Mouse (Mus musculus) forebrain, embryonic 11.5 days (tissue): ENCODE results near the gene Mthfd1l. TPM values are rescaled to one million over a fixed set of nuclear protein-coding genes. Genes with fewer than 3 reads are reported as not detected.

Source experiments
- ATAC-seq: fragments of 200-750 bp; cut with Nextera tagmentation; replicated peaks from 2 replicates; pipeline ENCODE4 v1.8.0; 2017; ENCODE audit warnings: moderate TSS enrichment; ENCODE audit not compliant: low FRiP score
- DNase-seq: peaks from one replicate; pipeline ENCODE4 v3.0.0-alpha.2; 2017; ENCODE audit warnings: low spot score
- H3K27ac ChIP-seq: fragments of 300-500 bp; sonication (generic); 2 replicates; pipeline ENCODE4 v1.5.1; 2014; ENCODE audit warnings: low read depth, low read length
- H3K27me3 ChIP-seq: fragments of 300-500 bp; sonication (generic); 2 replicates; pipeline ENCODE4 v1.6.1; 2014; ENCODE audit warnings: mild to moderate bottlenecking, low read length, mixed read lengths; ENCODE audit not compliant: control insufficient read depth, insufficient read depth
- H3K36me3 ChIP-seq: fragments of 300-500 bp; sonication (generic); 2 replicates; pipeline ENCODE4 v1.6.1; 2014; ENCODE audit warnings: mild to moderate bottlenecking, low read length, moderate library complexity, mixed read lengths; ENCODE audit not compliant: control insufficient read depth, insufficient read depth
- H3K4me1 ChIP-seq: fragments of 300-500 bp; sonication (generic); replicated peaks from 2 replicates; pipeline ENCODE4 v1.6.1; 2014; ENCODE audit warnings: low read length, mixed read lengths; ENCODE audit not compliant: control insufficient read depth, insufficient read depth
- H3K4me2 ChIP-seq: fragments of 300-500 bp; sonication (generic); 2 replicates; pipeline ENCODE4 v1.6.1; 2014; ENCODE audit warnings: low read depth, mild to moderate bottlenecking, low read length, moderate library complexity, mixed read lengths; ENCODE audit not compliant: severe bottlenecking
- H3K4me3 ChIP-seq: fragments of 300-500 bp; sonication (generic); 2 replicates; pipeline ENCODE4 v1.5.1; 2014; ENCODE audit warnings: low read depth, low read length
- H3K9ac ChIP-seq: fragments of 300-500 bp; sonication (generic); 2 replicates; pipeline ENCODE4 v1.6.1; 2014; ENCODE audit warnings: low read length
- H3K9me3 ChIP-seq: fragments of 300-500 bp; sonication (generic); 2 replicates; pipeline ENCODE4 v1.6.1; 2016; ENCODE audit warnings: low read length, mixed read lengths; ENCODE audit not compliant: control insufficient read depth
- WGBS: fragments of 180-500 bp; shearing (Covaris S2); extraction: QIAGEN DNeasy Blood & Tissue Kit; methylation state at CpG from one replicate; pipeline ENCODE4 v1.1.7; 2014; 5-methylcytosine and 5-hydroxymethylcytosine counted together
- polyA plus RNA-seq: library from polyadenylated mRNA; unstranded; fragments of >200 nt; fragmentation: Nextera tagmentation; extraction: Ambion mirVana; gene quantifications from 2 replicates; pipeline ENCODE4 v1.2.1, GENCODE M21; 2014

Gene Mthfd1l
- polyA plus RNA-seq, 1 experiment from 2014 or later, result 16.6 TPM

- DNase-seq, result peak; percentile 55
- Histone ChIP-seq H3K4me2 (peak overlapping the region; percentile 3; the same call in 1 of the 2 replicates), H3K4me3 (no peak overlapping the region), H3K4me1 (no peaks in the 10 kb centered on the region), H3K36me3 (no peaks in the 10 kb centered on the region), H3K9ac (no peak overlapping the region; the same call in 1 of the 2 replicates), H3K27me3 (no peaks in the 10 kb centered on the region), H3K9me3 (no peaks in the 10 kb centered on the region), H3K27ac (no peak overlapping the region)
- ATAC-seq, result no peak
- 36% methylated on average over 24 of the region's 24 CpGs for WGBS
These were observed 237.6 kb downstream of the Mthfd1l start for GRCm38 (mm10) chr10:4210313-4211066.

GRCm38 (mm10) chr10:4211067-4211447 lies 238.1 kb downstream of the Mthfd1l start:
- Histone ChIP-seq H3K4me3 (no peak overlapping the region), H3K27me3 (no peaks in the 10 kb centered on the region), H3K9ac (no peak overlapping the region), H3K4me1 (no peaks in the 10 kb centered on the region), H3K27ac (no peak overlapping the region), H3K4me2 (no peak overlapping the region), H3K36me3 (no peaks in the 10 kb centered on the region), H3K9me3 (no peaks in the 10 kb centered on the region)
- DNase-seq, result no peak
- no peak for ATAC-seq
- WGBS, result 82% methylated on average over 4 of the region's 4 CpGs

Other genes starting within 250 kb of the Mthfd1l start
- gene Plekhg1, start 232.8 kb upstream of the Mthfd1l start, polyA plus RNA-seq, result 15.7 and 16.8 TPM in 2 replicates